Mouse (Mus musculus): ENCODE measurements around the gene Prss27. TPM values are rescaled to one million over a fixed set of nuclear protein-coding genes. Genes with fewer than 3 reads are reported as not detected.
"Not testable (repeated sequence)": the region's sequence is repeated elsewhere in the genome, so short reads cannot be mapped to it uniquely, and the experiment has no call there.

Prss27 gene
- polyA plus RNA-seq, 1 experiment from 2014 or later: not detected

- H3K27me3 ChIP-seq: no peaks in the 10 kb centered on the region
- H3K9me3 ChIP-seq: no peaks in the 10 kb centered on the region
- H3K4me3 ChIP-seq (replicated peaks): no peak overlapping the region
- H3K27ac ChIP-seq: no peak overlapping the region
- WGBS: 83% methylated on average over 4 of the region's 4 CpGs
- H3K9ac ChIP-seq (replicated peaks): no peak overlapping the region
- H3K4me1 ChIP-seq (replicated peaks): no peaks in the 10 kb centered on the region
- ATAC-seq (ENCODE audit: insufficient number of reproducible peaks, insufficient read depth, low FRiP score, low TSS enrichment, low read depth): no peak
- H3K4me2 ChIP-seq: no peak overlapping the region
- peaks cover 73% of the 10 kb centered on the region for H3K36me3 ChIP-seq
These were observed 24.7 kb downstream of the Prss27 start for GRCm38 (mm10) chr17:24062459-24063155.

- Histone ChIP-seq H3K9me3 (no peaks in the 10 kb centered on the region), H3K4me1 (replicated peaks) (peaks cover 15% of the 10 kb centered on the region), H3K4me2 (no peak overlapping the region), H3K4me3 (replicated peaks) (no peak overlapping the region), H3K9ac (replicated peaks) (no peak overlapping the region), H3K27me3 (no peaks in the 10 kb centered on the region), H3K36me3 (peaks cover 40% of the 10 kb centered on the region), H3K27ac (no peak overlapping the region)
- WGBS: 91% methylated on average over 5 of the region's 5 CpGs
- ATAC-seq (ENCODE audit: insufficient number of reproducible peaks, insufficient read depth, low FRiP score, low TSS enrichment, low read depth): no peak
These were observed 30.3 kb downstream of the Prss27 start for GRCm38 (mm10) chr17:24068271-24068670.

GRCm38 (mm10) chr17:24069531-24069930, 31.6 kb downstream of the Prss27 start:
- H3K4me2 ChIP-seq: no peak overlapping the region
- 91% methylated on average over 3 of the region's 3 CpGs for WGBS
- H3K27me3 ChIP-seq: no peaks in the 10 kb centered on the region
- H3K4me1 ChIP-seq (replicated peaks): peaks cover 15% of the 10 kb centered on the region
- no peaks in the 10 kb centered on the region for H3K9me3 ChIP-seq
- H3K27ac ChIP-seq: no peak overlapping the region
- no peak for ATAC-seq (ENCODE audit: insufficient number of reproducible peaks, insufficient read depth, low FRiP score, low TSS enrichment, low read depth)
- peaks cover 37% of the 10 kb centered on the region for H3K36me3 ChIP-seq
- no peak overlapping the region for H3K4me3 ChIP-seq (replicated peaks)
- no peak overlapping the region for H3K9ac ChIP-seq (replicated peaks)

- WGBS: under 1% methylated on average over 62 of the region's 62 CpGs
These were observed 35.2 kb downstream of the Prss27 start, which contains the start of gene Kctd5 for GRCm38 (mm10) chr17:24072919-24073696. Gene Kctd5, minus strand, starts transcription at chr17:24073485.

DNA sequence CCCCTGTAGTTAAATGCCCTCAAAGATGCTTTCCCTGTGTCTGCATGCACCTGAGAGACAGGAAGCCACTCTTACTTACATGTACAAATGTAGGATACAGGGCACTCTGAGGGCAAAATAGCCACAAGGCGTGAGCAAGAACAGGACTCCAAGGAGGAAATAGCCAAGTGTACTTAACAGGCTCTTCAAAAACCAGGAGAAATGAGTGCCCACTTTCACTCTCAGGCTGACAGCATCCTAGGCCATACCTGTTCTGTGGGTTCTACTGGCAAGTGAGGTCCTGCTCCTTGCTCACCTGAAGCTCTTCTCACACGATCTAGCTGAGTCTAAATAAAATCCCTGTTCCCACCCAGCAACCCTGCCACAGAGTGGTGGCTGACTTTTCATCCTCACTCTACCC, 39.2 kb downstream of the Prss27 start:
- no peak overlapping the region for H3K27ac ChIP-seq
- peaks cover 48% of the 10 kb centered on the region for H3K36me3 ChIP-seq
- H3K9ac ChIP-seq (replicated peaks): no peak overlapping the region
- ATAC-seq (ENCODE audit: insufficient number of reproducible peaks, insufficient read depth, low FRiP score, low TSS enrichment, low read depth): no peak
- no peak overlapping the region for H3K4me2 ChIP-seq
- H3K4me3 ChIP-seq (replicated peaks): no peak overlapping the region
- H3K27me3 ChIP-seq: no peaks in the 10 kb centered on the region
- peaks cover 5% of the 10 kb centered on the region for H3K4me1 ChIP-seq (replicated peaks)
- 86% methylated on average over 2 of the region's 2 CpGs for WGBS
- no peaks in the 10 kb centered on the region for H3K9me3 ChIP-seq

More at GRCm38 (mm10) chr17:24072919-24073696, 35.2 kb downstream of the Prss27 start, which contains the start of gene Kctd5:
- peak within 1 kb of the TSS; percentile 82 for H3K4me2 ChIP-seq
- peak within 1 kb of the TSS; percentile 97 for H3K9ac ChIP-seq (replicated peaks)
- H3K4me3 ChIP-seq (replicated peaks): peak within 1 kb of the TSS; percentile 92
- peaks cover 15% of the 10 kb centered on the region for H3K4me1 ChIP-seq (replicated peaks)
- no peaks in the 10 kb centered on the region for H3K9me3 ChIP-seq
- peaks cover 31% of the 10 kb centered on the region for H3K36me3 ChIP-seq
- ATAC-seq (ENCODE audit: insufficient number of reproducible peaks, insufficient read depth, low FRiP score, low TSS enrichment, low read depth): peak; percentile 97
- peak within 1 kb of the TSS; percentile 87 for H3K27ac ChIP-seq
- no peaks in the 10 kb centered on the region for H3K27me3 ChIP-seq

GRCm38 (mm10) chr17:24084593-24084992, 46.6 kb downstream of the Prss27 start:
- no peak overlapping the region for H3K9ac ChIP-seq (replicated peaks)
- ATAC-seq (ENCODE audit: insufficient number of reproducible peaks, insufficient read depth, low FRiP score, low TSS enrichment, low read depth): no peak
- peaks cover 68% of the 10 kb centered on the region for H3K36me3 ChIP-seq
- no peak overlapping the region for H3K4me2 ChIP-seq
- H3K27ac ChIP-seq: no peak overlapping the region
- no peaks in the 10 kb centered on the region for H3K4me1 ChIP-seq (replicated peaks)
- H3K27me3 ChIP-seq: no peaks in the 10 kb centered on the region
- H3K9me3 ChIP-seq: no peaks in the 10 kb centered on the region
- 67% methylated on average over 1 of the region's 1 CpGs for WGBS
- H3K4me3 ChIP-seq (replicated peaks): no peak overlapping the region

- not testable (repeated sequence) for H3K4me1 ChIP-seq (replicated peaks); H3K27ac ChIP-seq; H3K9me3 ChIP-seq; H3K4me3 ChIP-seq (replicated peaks); H3K4me2 ChIP-seq; H3K9ac ChIP-seq (replicated peaks); H3K27me3 ChIP-seq; ATAC-seq (ENCODE audit: insufficient number of reproducible peaks, insufficient read depth, low FRiP score, low TSS enrichment, low read depth)
- 79% methylated on average over 4 of the region's 4 CpGs for WGBS
- peaks cover 73% of the 10 kb centered on the region for H3K36me3 ChIP-seq
These were observed 48.5 kb downstream of the Prss27 start for GRCm38 (mm10) chr17:24086399-24086798.

DNA sequence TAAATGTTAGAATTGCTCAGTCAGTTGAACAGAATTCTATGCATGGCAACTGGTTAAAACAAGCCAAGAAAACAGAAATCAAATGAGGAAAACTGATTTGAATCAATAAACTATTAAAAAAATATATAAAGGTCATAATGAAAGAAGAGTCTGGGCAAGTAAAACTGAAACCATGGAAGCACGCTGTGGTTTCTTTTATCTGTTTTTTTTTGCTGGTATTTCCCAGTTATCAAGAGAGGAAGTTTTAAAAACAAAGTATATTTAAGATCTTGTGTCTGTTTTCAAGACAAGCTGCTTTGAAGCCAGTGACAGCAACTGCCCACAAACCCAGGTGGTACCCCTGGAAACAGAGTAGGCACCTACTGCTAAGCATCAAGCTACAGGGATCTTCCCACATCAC, 52.6 kb downstream of the Prss27 start:
- no peak overlapping the region for H3K9ac ChIP-seq (replicated peaks)
- H3K27me3 ChIP-seq: no peaks in the 10 kb centered on the region
- H3K4me1 ChIP-seq (replicated peaks): no peaks in the 10 kb centered on the region
- 98% methylated on average over 1 of the region's 1 CpGs for WGBS
- no peak overlapping the region for H3K4me2 ChIP-seq
- H3K9me3 ChIP-seq: no peaks in the 10 kb centered on the region
- H3K27ac ChIP-seq: no peak overlapping the region
- H3K36me3 ChIP-seq: peaks cover 80% of the 10 kb centered on the region
- no peak for ATAC-seq (ENCODE audit: insufficient number of reproducible peaks, insufficient read depth, low FRiP score, low TSS enrichment, low read depth)
- no peak overlapping the region for H3K4me3 ChIP-seq (replicated peaks)

Small RNA genes lying within 50 kb of the gene (microRNA-seq; reads per million reads assigned to microRNA genes)
- gene Gm27700: not detected

Other genes starting within 250 kb of the Prss27 start
- 639 and 703 TPM in 2 replicates for gene Srrm2, start 247.6 kb upstream of the Prss27 start, polyA plus RNA-seq (2016; fragmentation: Nextera tagmentation; extraction: Ambion mirVana)
- gene Elob, start 209.0 kb upstream of the Prss27 start, polyA plus RNA-seq (2016; fragmentation: Nextera tagmentation; extraction: Ambion mirVana): 1,179 and 1,231 TPM in 2 replicates
- not detected in 2 replicates for gene Prss33, start 202.1 kb upstream of the Prss27 start, polyA plus RNA-seq (2016; fragmentation: Nextera tagmentation; extraction: Ambion mirVana)
- not detected in 2 replicates for gene Prss32, start 194.3 kb upstream of the Prss27 start, polyA plus RNA-seq (2016; fragmentation: Nextera tagmentation; extraction: Ambion mirVana)
- gene Prss41, start 194.0 kb upstream of the Prss27 start, polyA plus RNA-seq (2016; fragmentation: Nextera tagmentation; extraction: Ambion mirVana): 1.7 and 3.1 TPM in 2 replicates
- gene Prss21, start 170.1 kb upstream of the Prss27 start, polyA plus RNA-seq (2016; fragmentation: Nextera tagmentation; extraction: Ambion mirVana): not detected in 2 replicates
- not detected in 2 replicates for gene Dcpp1, start 157.3 kb upstream of the Prss27 start, polyA plus RNA-seq (2016; fragmentation: Nextera tagmentation; extraction: Ambion mirVana)
- not detected in 2 replicates for gene Dcpp2, start 157.3 kb upstream of the Prss27 start, polyA plus RNA-seq (2016; fragmentation: Nextera tagmentation; extraction: Ambion mirVana)
- not detected in 2 replicates for gene Dcpp3, start 120.7 kb upstream of the Prss27 start, polyA plus RNA-seq (2016; fragmentation: Nextera tagmentation; extraction: Ambion mirVana)
- gene Sbp, start 96.5 kb upstream of the Prss27 start, polyA plus RNA-seq (2016; fragmentation: Nextera tagmentation; extraction: Ambion mirVana): not detected in 2 replicates
- gene Sbpl, start 82.9 kb upstream of the Prss27 start, polyA plus RNA-seq (2016; fragmentation: Nextera tagmentation; extraction: Ambion mirVana): not detected in 2 replicates
- not detected in 2 replicates for gene Prss30, start 57.6 kb upstream of the Prss27 start, polyA plus RNA-seq (2016; fragmentation: Nextera tagmentation; extraction: Ambion mirVana)
- 0.76 and 0.84 TPM in 2 replicates for gene Prss22, start 40.0 kb upstream of the Prss27 start, polyA plus RNA-seq (2016; fragmentation: Nextera tagmentation; extraction: Ambion mirVana)
- gene Kctd5, start 35.3 kb downstream of the Prss27 start, polyA plus RNA-seq (2016; fragmentation: Nextera tagmentation; extraction: Ambion mirVana): 91.6 and 94.7 TPM in 2 replicates
- 38.5 and 39.1 TPM in 2 replicates for gene Pdpk1, start 112.8 kb downstream of the Prss27 start, polyA plus RNA-seq (2016; fragmentation: Nextera tagmentation; extraction: Ambion mirVana)
- 38.5 and 40.2 TPM in 2 replicates for gene Amdhd2, start 125.6 kb downstream of the Prss27 start, polyA plus RNA-seq (2016; fragmentation: Nextera tagmentation; extraction: Ambion mirVana)
- gene Atp6v0c, start 131.6 kb downstream of the Prss27 start, polyA plus RNA-seq (2016; fragmentation: Nextera tagmentation; extraction: Ambion mirVana): 392 and 404 TPM in 2 replicates
- gene Tbc1d24, start 167.4 kb downstream of the Prss27 start, polyA plus RNA-seq (2016; fragmentation: Nextera tagmentation; extraction: Ambion mirVana): 6.7 and 9.9 TPM in 2 replicates
- gene Ntn3, start 171.4 kb downstream of the Prss27 start, polyA plus RNA-seq (2016; fragmentation: Nextera tagmentation; extraction: Ambion mirVana): 19.5 and 19.8 TPM in 2 replicates
- 18.3 and 20.2 TPM in 2 replicates for gene Tedc2, start 182.7 kb downstream of the Prss27 start, polyA plus RNA-seq (2016; fragmentation: Nextera tagmentation; extraction: Ambion mirVana)
- gene Ccnf, start 213.3 kb downstream of the Prss27 start, polyA plus RNA-seq (2016; fragmentation: Nextera tagmentation; extraction: Ambion mirVana): 90.7 and 92.7 TPM in 2 replicates